Mouse (Mus musculus): Measurements from ENCODE around the gene Nmur2. TPM values are rescaled to one million over a fixed set of nuclear protein-coding genes. Genes with fewer than 3 reads are reported as not detected.

Nmur2 gene
- not detected for total RNA-seq (2021)
- long read RNA-seq, experiment 1, result 0 reads
- long read RNA-seq, experiment 2, result 0 reads

GRCm38 (mm10) chr11:56040917-56041316 lies at the start of gene Nmur2:
Nmur2 (minus strand) TSS chr11:56041010.
- DNase-seq (ENCODE audit: low spot score), result no peak

- DNase-seq (ENCODE audit: low spot score), result no peak
Measured at GRCm38 (mm10) chr11:56089127-56089689, 48.4 kb upstream of the Nmur2 start.

GRCm38 (mm10) chr11:56072131-56072530 lies 31.3 kb upstream of the Nmur2 start:
- no peak for DNase-seq (ENCODE audit: low spot score)

- DNase-seq (ENCODE audit: low spot score), result no peak
Measured at GRCm38 (mm10) chr11:56069658-56070057, 28.8 kb upstream of the Nmur2 start.

GRCm38 (mm10) chr11:56065147-56065546 lies 24.3 kb upstream of the Nmur2 start:
- no peak for DNase-seq (ENCODE audit: low spot score)

- DNase-seq (ENCODE audit: low spot score), result no peak
Measured at GRCm38 (mm10) chr11:56064575-56064974, 23.8 kb upstream of the Nmur2 start.

- no peak for DNase-seq (ENCODE audit: low spot score)
Measured at GRCm38 (mm10) chr11:56059236-56059635, 18.4 kb upstream of the Nmur2 start.

- DNase-seq (ENCODE audit: low spot score), result no peak
Measured at GRCm38 (mm10) chr11:56054439-56054838, 13.6 kb upstream of the Nmur2 start.

- DNase-seq (ENCODE audit: low spot score), result no peak
Measured at GRCm38 (mm10) chr11:56026854-56027253, 14.0 kb downstream of the Nmur2 start.

- DNase-seq (ENCODE audit: low spot score), result peak; percentile 2
Measured at GRCm38 (mm10) chr11:56025746-56026570, 14.9 kb downstream of the Nmur2 start.

GRCm38 (mm10) chr11:56013510-56014057 lies 27.2 kb downstream of the Nmur2 start:
- DNase-seq (ENCODE audit: low spot score), result no peak

GRCm38 (mm10) chr11:56012396-56012795 lies 28.4 kb downstream of the Nmur2 start:
- no peak for DNase-seq (ENCODE audit: low spot score)

- no peak for DNase-seq (ENCODE audit: low spot score)
Measured at GRCm38 (mm10) chr11:56008277-56008676, 32.5 kb downstream of the Nmur2 start.

- DNase-seq (ENCODE audit: low spot score), result no peak
Measured at GRCm38 (mm10) chr11:55992799-55993198, 48.0 kb downstream of the Nmur2 start.

GRCm38 (mm10) chr11:55992148-55992547 lies 48.7 kb downstream of the Nmur2 start:
- peak; percentile 2 for DNase-seq (ENCODE audit: low spot score)

- peak; percentile 2 for DNase-seq (ENCODE audit: low spot score)
Measured at GRCm38 (mm10) chr11:55991505-55992066, 49.2 kb downstream of the Nmur2 start.

- no peak for DNase-seq (ENCODE audit: low spot score)
Measured at GRCm38 (mm10) chr11:55984643-55985042, 56.2 kb downstream of the Nmur2 start.

- DNase-seq (ENCODE audit: low spot score), result no peak
Measured at GRCm38 (mm10) chr11:55981656-55982055, 59.2 kb downstream of the Nmur2 start.

GRCm38 (mm10) chr11:55978146-55978545 lies 62.7 kb downstream of the Nmur2 start:
- DNase-seq (ENCODE audit: low spot score), result no peak
